Mouse (Mus musculus) forebrain, embryonic 12.5 days (tissue): ENCODE results near the gene Il4ra. TPM values are rescaled to one million over a fixed set of nuclear protein-coding genes. Genes with fewer than 3 reads are reported as not detected.

ENCODE experiments used
- ATAC-seq: fragments of 200-750 bp; cut with Nextera tagmentation; 2 replicates; pipeline ENCODE4 v1.8.0; 2017; ENCODE audit warnings: moderate TSS enrichment; ENCODE audit not compliant: low FRiP score
- H3K27ac ChIP-seq: fragments of 300-500 bp; sonication (generic); 2 replicates; pipeline ENCODE4 v1.5.1; 2016; ENCODE audit warnings: mild to moderate bottlenecking
- H3K27me3 ChIP-seq: fragments of 300-500 bp; sonication (generic); 2 replicates; pipeline ENCODE4 v1.6.1; 2016; ENCODE audit warnings: mild to moderate bottlenecking
- H3K36me3 ChIP-seq: fragments of 300-500 bp; sonication (generic); replicated peaks from 2 replicates; pipeline ENCODE4 v1.6.1; 2016; ENCODE audit warnings: mild to moderate bottlenecking
- H3K4me1 ChIP-seq: fragments of 300-500 bp; sonication (generic); 2 replicates; pipeline ENCODE4 v1.6.1; 2016
- H3K4me2 ChIP-seq: fragments of 300-500 bp; sonication (generic); 2 replicates; pipeline ENCODE4 v1.6.1; 2016; ENCODE audit warnings: mild to moderate bottlenecking, moderate library complexity
- H3K4me3 ChIP-seq: fragments of 300-500 bp; sonication (generic); replicated peaks from 2 replicates; pipeline ENCODE4 v1.5.1; 2016; ENCODE audit warnings: mild to moderate bottlenecking
- H3K9ac ChIP-seq: fragments of 300-500 bp; sonication (generic); 2 replicates; pipeline ENCODE4 v1.6.1; 2016; ENCODE audit warnings: mild to moderate bottlenecking
- H3K9me3 ChIP-seq: fragments of 300-500 bp; sonication (generic); 2 replicates; pipeline ENCODE4 v1.6.1; 2016
- WGBS: fragments of 180-500 bp; shearing (Covaris S2); methylation state at CpG from one replicate; pipeline ENCODE4 v1.1.7; 2016; 5-methylcytosine and 5-hydroxymethylcytosine counted together
- polyA plus RNA-seq: library from polyadenylated mRNA; unstranded; fragments of >200 nt; fragmentation: Nextera tagmentation; extraction: Ambion mirVana; gene quantifications from 2 replicates; pipeline ENCODE4 v1.2.1, GENCODE M21; 2016

Il4ra gene
- polyA plus RNA-seq, 1 experiment from 2014 or later: 3.5 TPM

DNA sequence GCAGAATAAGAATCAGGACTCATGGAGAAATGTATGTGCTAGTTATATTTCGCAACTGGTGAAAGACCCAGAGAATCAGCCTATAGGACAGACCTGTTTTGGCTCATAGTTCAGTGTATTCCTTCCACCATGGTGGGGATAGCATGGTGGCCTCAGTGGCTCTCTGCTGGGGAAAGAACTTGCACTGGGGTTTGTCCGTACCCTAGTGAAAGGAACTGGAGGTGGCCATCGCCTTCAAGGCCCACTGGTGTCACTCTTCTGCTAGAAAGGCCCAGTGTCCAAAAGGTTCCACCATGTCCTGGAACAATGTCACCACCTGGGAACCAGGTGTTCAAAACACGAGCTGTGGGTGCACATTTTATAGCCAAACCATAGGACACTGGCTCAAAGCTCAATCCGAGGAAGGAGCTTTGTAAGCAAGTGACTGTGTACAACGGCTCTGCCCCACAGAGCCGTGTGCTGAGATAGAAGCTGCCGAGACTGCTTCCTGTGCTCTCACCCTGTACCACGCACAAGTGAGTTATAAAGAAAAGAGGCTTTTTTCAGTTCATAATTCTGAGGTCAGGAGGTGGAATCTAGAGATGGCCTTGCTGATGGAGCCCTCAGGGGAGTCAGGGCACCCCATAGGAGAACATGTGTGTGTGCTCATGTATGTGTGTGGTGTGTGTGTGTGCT, 27.8 kb downstream of the Il4ra start:
- WGBS: 84% methylated on average over 9 of the region's 9 CpGs
- Histone ChIP-seq H3K9me3 (no peaks in the 10 kb centered on the region), H3K4me3 (no peak overlapping the region), H3K4me1 (peaks cover 12% of the 10 kb centered on the region), H3K27me3 (peaks cover 14% of the 10 kb centered on the region), H3K9ac (no peak overlapping the region), H3K27ac (no peak overlapping the region), H3K36me3 (no peaks in the 10 kb centered on the region), H3K4me2 (no peak overlapping the region)
- ATAC-seq: no peak

DNA sequence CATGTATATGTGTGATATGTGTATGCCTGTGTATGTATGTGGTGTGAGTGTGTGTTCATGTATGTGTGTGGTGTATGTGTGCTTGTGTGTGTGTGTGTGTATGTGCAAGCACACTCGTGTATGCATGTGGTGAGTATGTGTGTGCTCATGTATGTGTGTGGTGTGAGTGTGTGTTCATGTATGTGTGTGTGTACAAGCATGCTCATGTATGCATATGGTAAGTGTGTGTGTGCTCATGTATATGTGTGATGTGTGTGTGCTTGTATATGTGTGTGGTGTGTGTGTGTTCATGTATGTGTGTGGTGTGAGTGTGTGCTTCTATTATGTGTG, 28.3 kb downstream of the Il4ra start:
- Histone ChIP-seq H3K27me3 (peaks cover 14% of the 10 kb centered on the region), H3K27ac (no peak overlapping the region), H3K36me3 (no peaks in the 10 kb centered on the region), H3K4me1 (peaks cover 12% of the 10 kb centered on the region), H3K4me3 (no peak overlapping the region), H3K9ac (0 out of 2 replicates have a peak overlapping the region, but pooled peaks have one; percentile 5), H3K9me3 (no peaks in the 10 kb centered on the region), H3K4me2 (no peak overlapping the region)
- no peak for ATAC-seq
- 88% methylated on average over 1 of the region's 1 CpGs for WGBS

GRCm38 (mm10) chr7:125580625-125581316, 28.9 kb downstream of the Il4ra start:
- Histone ChIP-seq H3K27me3 (peaks cover 14% of the 10 kb centered on the region), H3K27ac (no peak overlapping the region), H3K36me3 (no peaks in the 10 kb centered on the region), H3K9me3 (no peaks in the 10 kb centered on the region), H3K9ac (peak overlapping the region; percentile 60), H3K4me2 (peak overlapping the region; percentile 90), H3K4me1 (peaks cover 12% of the 10 kb centered on the region), H3K4me3 (peak overlapping the region; percentile 41)
- 4% methylated on average over 16 of the region's 16 CpGs for WGBS
- ATAC-seq: no peak

DNA sequence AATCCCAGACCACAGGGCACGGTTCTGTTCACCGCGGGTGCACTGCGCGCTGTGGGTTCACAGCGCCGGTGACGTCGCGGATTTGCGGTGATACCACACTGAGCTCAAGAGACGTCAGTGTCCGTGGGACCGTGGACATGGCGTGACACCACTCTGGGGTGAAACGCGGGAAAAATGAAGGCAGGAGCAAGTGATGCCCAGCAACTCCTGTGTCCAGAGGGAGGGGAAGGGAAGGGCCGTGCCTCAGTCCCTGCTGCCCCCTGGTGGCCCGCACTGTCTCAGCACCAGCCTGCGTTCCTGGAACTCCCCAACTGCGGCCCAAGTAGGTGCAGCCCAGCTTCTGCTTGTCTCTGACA, 29.4 kb downstream of the Il4ra start:
- Histone ChIP-seq H3K36me3 (no peaks in the 10 kb centered on the region), H3K4me3 (peak overlapping the region; percentile 41), H3K9ac (peak overlapping the region; percentile 60), H3K27ac (no peak overlapping the region), H3K4me1 (peaks cover 12% of the 10 kb centered on the region), H3K27me3 (peaks cover 14% of the 10 kb centered on the region), H3K4me2 (peak overlapping the region; percentile 90), H3K9me3 (no peaks in the 10 kb centered on the region)
- peak; percentile 87 for ATAC-seq
- under 1% methylated on average over 21 of the region's 21 CpGs for WGBS

DNA sequence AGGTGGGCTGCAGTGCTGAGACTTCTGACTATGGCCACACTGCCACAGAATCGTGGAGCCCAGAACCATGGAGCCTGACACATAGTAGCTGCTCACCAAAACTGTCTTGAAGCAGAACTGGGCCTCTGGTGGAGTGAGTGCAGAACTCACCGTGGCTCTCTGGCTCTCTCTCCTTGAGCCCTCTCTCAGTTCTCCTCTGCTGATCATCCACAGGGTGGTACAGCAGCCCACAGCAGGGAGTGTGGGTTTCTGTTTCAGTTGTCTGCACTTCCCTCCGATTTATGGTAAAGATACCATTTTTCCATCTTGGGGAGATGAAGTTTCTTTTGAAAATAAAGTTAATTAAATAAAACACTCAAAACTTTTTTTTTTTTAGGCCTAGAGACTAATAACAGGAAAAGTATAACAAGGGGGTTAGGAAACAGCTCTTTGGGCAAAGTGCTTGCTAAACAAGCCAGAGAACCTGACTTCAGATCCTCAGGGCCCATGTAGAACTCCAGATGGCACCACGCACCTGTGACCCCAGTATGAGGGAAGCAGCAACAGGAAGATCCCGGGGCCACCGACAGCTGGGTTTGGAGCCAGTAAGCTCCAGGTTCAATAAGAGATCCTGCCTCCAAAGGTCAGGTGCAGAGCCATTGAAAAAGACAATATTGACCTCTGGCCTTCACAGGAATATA, 31.5 kb downstream of the Il4ra start:
- no peak overlapping the region for H3K4me2 ChIP-seq
- H3K9ac ChIP-seq: no peak overlapping the region
- H3K4me1 ChIP-seq: peaks cover 10% of the 10 kb centered on the region
- WGBS: 73% methylated on average over 6 of the region's 6 CpGs
- H3K9me3 ChIP-seq: no peaks in the 10 kb centered on the region
- no peak for ATAC-seq
- H3K4me3 ChIP-seq: no peak overlapping the region
- H3K27ac ChIP-seq: no peak overlapping the region
- no peaks in the 10 kb centered on the region for H3K36me3 ChIP-seq
- peaks cover 14% of the 10 kb centered on the region for H3K27me3 ChIP-seq

DNA sequence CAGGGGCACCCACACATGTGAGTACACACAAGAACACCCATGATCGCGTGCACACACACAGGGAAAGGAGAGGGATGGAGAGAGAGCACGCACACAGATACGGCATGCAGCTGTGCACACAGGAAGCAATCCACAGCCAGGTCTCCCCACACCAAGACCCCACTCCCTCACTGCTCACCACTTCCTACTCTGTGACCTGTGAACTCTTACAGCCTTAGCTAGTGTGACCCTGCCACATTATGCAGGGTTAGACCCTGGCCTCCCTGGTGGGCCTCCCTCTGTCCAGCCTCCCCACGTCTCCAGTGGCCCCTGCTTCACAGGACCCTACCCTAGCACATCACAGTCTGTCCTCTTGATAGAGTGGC, 32.1 kb downstream of the Il4ra start:
- no peaks in the 10 kb centered on the region for H3K9me3 ChIP-seq
- H3K4me2 ChIP-seq: no peak overlapping the region
- H3K4me3 ChIP-seq: no peak overlapping the region
- no peak overlapping the region for H3K9ac ChIP-seq
- H3K4me1 ChIP-seq: peaks cover 10% of the 10 kb centered on the region
- peaks cover 14% of the 10 kb centered on the region for H3K27me3 ChIP-seq
- no peak for ATAC-seq
- WGBS: 86% methylated on average over 5 of the region's 5 CpGs
- no peaks in the 10 kb centered on the region for H3K36me3 ChIP-seq
- H3K27ac ChIP-seq: no peak overlapping the region

GRCm38 (mm10) chr7:125586355-125586754, 34.4 kb downstream of the Il4ra start:
- no peak overlapping the region for H3K27ac ChIP-seq
- H3K4me1 ChIP-seq: no peaks in the 10 kb centered on the region
- H3K4me2 ChIP-seq: no peak overlapping the region
- peaks cover 7% of the 10 kb centered on the region; the same call in 1 of the 2 replicates for H3K27me3 ChIP-seq
- no peak overlapping the region for H3K9ac ChIP-seq
- no peaks in the 10 kb centered on the region for H3K36me3 ChIP-seq
- WGBS: 95% methylated on average over 23 of the region's 23 CpGs
- no peaks in the 10 kb centered on the region for H3K9me3 ChIP-seq
- ATAC-seq: no peak
- no peak overlapping the region for H3K4me3 ChIP-seq

DNA sequence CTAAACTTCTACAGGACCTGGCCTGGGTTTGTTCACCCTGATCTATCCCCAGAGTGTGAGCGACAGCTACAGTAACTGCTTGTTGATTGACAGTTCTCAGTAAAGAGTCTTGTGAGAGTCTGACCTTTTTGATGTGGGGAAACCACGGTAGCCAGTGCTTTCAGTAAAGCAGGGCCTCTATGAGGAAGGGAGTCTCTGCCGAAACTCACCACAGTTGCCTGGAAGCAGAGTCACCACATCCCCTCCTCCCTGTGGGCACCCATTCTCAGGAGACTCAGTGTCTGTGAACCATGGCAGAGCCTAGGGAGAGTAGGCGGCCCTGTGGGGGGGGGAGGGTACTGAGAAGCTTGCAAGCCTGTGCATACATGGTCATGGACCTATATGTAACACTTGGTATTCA, 36.8 kb downstream of the Il4ra start:
- WGBS: 85% methylated on average over 4 of the region's 4 CpGs
- H3K4me2 ChIP-seq: no peak overlapping the region
- no peak for ATAC-seq

GRCm38 (mm10) chr7:125589896-125590295, 38.0 kb downstream of the Il4ra start:
- Histone ChIP-seq H3K27me3 (no peaks in the 10 kb centered on the region), H3K9me3 (no peaks in the 10 kb centered on the region), H3K4me2 (no peak overlapping the region), H3K4me3 (no peak overlapping the region), H3K36me3 (no peaks in the 10 kb centered on the region), H3K9ac (no peak overlapping the region), H3K4me1 (no peaks in the 10 kb centered on the region), H3K27ac (no peak overlapping the region)
- ATAC-seq: no peak
- 88% methylated on average over 7 of the region's 7 CpGs for WGBS

More for the DNA sequence above, 36.8 kb downstream of the Il4ra start:
- H3K9me3 ChIP-seq: no peaks in the 10 kb centered on the region
- no peaks in the 10 kb centered on the region for H3K4me1 ChIP-seq
- H3K9ac ChIP-seq: no peak overlapping the region
- H3K4me3 ChIP-seq: no peak overlapping the region
- no peaks in the 10 kb centered on the region for H3K36me3 ChIP-seq
- no peak overlapping the region for H3K27ac ChIP-seq
- 0 out of 2 replicates have a peak, but pooled peaks cover 4% of the 10 kb centered on the region for H3K27me3 ChIP-seq

DNA sequence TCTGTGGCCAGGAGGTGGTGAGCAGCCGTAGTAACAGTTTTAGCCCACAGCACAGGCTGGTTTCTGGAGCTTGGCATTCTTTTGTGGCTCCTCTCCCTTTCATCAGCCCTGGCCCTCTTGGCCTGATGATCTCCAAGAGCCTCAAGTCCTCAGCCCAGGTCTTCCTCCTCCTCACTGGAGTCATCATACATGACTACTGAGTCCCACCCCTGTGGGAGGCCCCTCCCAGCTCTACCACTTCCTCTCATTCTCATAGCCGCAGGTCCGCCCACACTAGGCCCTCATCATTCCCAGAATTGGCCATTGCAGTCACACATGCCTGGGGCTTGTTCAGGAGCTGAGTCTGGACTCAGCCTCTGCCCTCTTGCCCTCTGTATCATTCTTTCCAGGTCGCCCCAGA, 41.9 kb downstream of the Il4ra start:
- Histone ChIP-seq H3K27ac (no peak overlapping the region), H3K9me3 (no peaks in the 10 kb centered on the region), H3K4me1 (no peaks in the 10 kb centered on the region), H3K4me3 (no peak overlapping the region), H3K27me3 (no peaks in the 10 kb centered on the region), H3K4me2 (no peak overlapping the region), H3K9ac (no peak overlapping the region), H3K36me3 (no peaks in the 10 kb centered on the region)
- ATAC-seq: no peak
- 90% methylated on average over 4 of the region's 4 CpGs for WGBS

DNA sequence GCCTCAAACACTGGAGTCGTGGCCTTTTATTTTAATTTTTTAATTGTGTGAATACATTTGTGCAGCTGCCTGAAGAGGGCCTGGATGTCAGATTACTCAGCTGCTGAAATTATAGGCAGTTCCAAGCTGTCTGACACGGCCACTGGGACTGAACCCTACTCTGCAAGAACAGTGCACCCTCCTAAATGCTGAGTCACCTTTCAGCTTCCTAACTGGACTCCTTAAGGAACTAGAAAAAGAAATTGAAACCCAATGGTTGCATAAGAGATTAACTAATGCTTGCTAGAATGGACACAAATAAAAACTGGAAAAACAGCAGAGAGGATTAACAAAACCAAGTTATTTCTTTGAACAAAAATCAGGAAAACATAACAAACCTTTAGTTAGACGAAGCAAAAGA, 44.5 kb downstream of the Il4ra start:
- Histone ChIP-seq H3K27me3 (no peaks in the 10 kb centered on the region), H3K4me1 (no peaks in the 10 kb centered on the region), H3K36me3 (no peaks in the 10 kb centered on the region), H3K27ac (no peak overlapping the region), H3K9me3 (no peaks in the 10 kb centered on the region), H3K9ac (no peak overlapping the region), H3K4me2 (no peak overlapping the region), H3K4me3 (no peak overlapping the region)
- no peak for ATAC-seq
- WGBS: 67% methylated on average over 3 of the region's 3 CpGs

DNA sequence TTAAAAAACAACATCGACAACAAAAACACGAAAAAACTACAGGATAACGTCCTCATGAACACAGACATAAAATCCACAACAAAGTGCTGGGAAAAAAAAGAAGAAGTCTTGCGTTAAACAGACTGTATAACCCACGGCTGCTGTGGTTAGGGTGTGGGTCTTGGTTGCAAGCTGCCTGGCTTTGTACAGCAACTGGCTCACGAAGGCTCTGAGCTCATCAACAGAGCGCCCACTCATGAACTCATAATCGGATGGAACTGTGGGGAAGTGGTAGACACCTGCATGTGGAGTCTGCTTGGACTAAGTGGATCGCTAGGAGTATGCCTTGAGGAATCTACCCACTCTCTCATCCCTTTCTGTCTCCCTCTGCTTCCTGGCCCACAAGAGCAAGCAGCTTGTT, 45.2 kb downstream of the Il4ra start:
- no peak overlapping the region for H3K27ac ChIP-seq
- no peaks in the 10 kb centered on the region for H3K9me3 ChIP-seq
- no peaks in the 10 kb centered on the region for H3K36me3 ChIP-seq
- H3K27me3 ChIP-seq: no peaks in the 10 kb centered on the region
- no peak for ATAC-seq
- WGBS: 94% methylated on average over 9 of the region's 9 CpGs
- H3K9ac ChIP-seq: no peak overlapping the region
- no peak overlapping the region for H3K4me2 ChIP-seq
- no peak overlapping the region for H3K4me3 ChIP-seq
- H3K4me1 ChIP-seq: no peaks in the 10 kb centered on the region
